Mouse (Mus musculus): Measurements from ENCODE around the gene Zdhhc8. TPM values are rescaled to one million over a fixed set of nuclear protein-coding genes. Genes with fewer than 3 reads are reported as not detected.

The Zdhhc8 gene
- polyA plus RNA-seq, 1 experiment from 2014 or later, result 1.6 TPM

- WGBS (ENCODE audit: insufficient replicate concordance), result under 1% methylated on average over 33 of the region's 33 CpGs
- Histone ChIP-seq H3K36me3 (replicated peaks; ENCODE audit: insufficient read depth, low read length) (peaks cover 56% of the 10 kb centered on the region), H3K27me3 (ENCODE audit: insufficient read depth, low read length) (no peaks in the 10 kb centered on the region), H3K4me1 (ENCODE audit: insufficient read depth) (peaks cover 27% of the 10 kb centered on the region), H3K9ac (replicated peaks) (peak overlapping the region; percentile 83), H3K27ac (ENCODE audit: low read depth) (peak overlapping the region; percentile 92), H3K9me3 (ENCODE audit: low read length) (no peaks in the 10 kb centered on the region), H3K4me2 (ENCODE audit: low read depth, low read length) (peak overlapping the region; percentile 83), H3K4me3 (ENCODE audit: low read depth, low read length) (peak overlapping the region; percentile 83)
- TF ChIP-seq CTCF (IDR thresholded peaks at IDR 0.05; ENCODE audit: low read depth), result no peak
- ATAC-seq (no peak), DNase-seq (peak; percentile 59)
These were observed 12.8 kb upstream of the Zdhhc8 start for GRCm38 (mm10) chr16:18247521-18248399.

- no peaks in the 10 kb centered on the region for H3K9me3 ChIP-seq (ENCODE audit: low read length)
- no peak for ATAC-seq
These were observed 6.6 kb upstream of the Zdhhc8 start for GRCm38 (mm10) chr16:18241581-18241980.

GRCm38 (mm10) chr16:18236676-18237501, 2.0 kb upstream of the Zdhhc8 start:
- 75% methylated on average over 7 of the region's 7 CpGs for WGBS (ENCODE audit: insufficient replicate concordance)
- H3K4me3 ChIP-seq (ENCODE audit: low read depth, low read length), result no peak overlapping the region
- peaks cover 6% of the 10 kb centered on the region for H3K4me1 ChIP-seq (ENCODE audit: insufficient read depth)
- no peaks in the 10 kb centered on the region for H3K27me3 ChIP-seq (ENCODE audit: insufficient read depth, low read length)
- H3K36me3 ChIP-seq (replicated peaks; ENCODE audit: insufficient read depth, low read length), result peaks cover 29% of the 10 kb centered on the region
- no peak overlapping the region for H3K9ac ChIP-seq (replicated peaks)
- TF ChIP-seq EP300 (IDR thresholded peaks at IDR 0.05; ENCODE audit: low read depth) (no peak), CTCF (IDR thresholded peaks at IDR 0.05; ENCODE audit: low read depth) (no peak)
- DNase-seq (no peak), ATAC-seq (no peak)
- no peak overlapping the region for H3K27ac ChIP-seq (ENCODE audit: low read depth)
- no peak overlapping the region for H3K4me2 ChIP-seq (ENCODE audit: low read depth, low read length)
- no peaks in the 10 kb centered on the region for H3K9me3 ChIP-seq (ENCODE audit: low read length)

More at GRCm38 (mm10) chr16:18241581-18241980, 6.6 kb upstream of the Zdhhc8 start:
- DNase-seq, result peak; percentile 11
- H3K36me3 ChIP-seq (replicated peaks; ENCODE audit: insufficient read depth, low read length), result peaks cover 71% of the 10 kb centered on the region
- no peak overlapping the region for H3K4me2 ChIP-seq (ENCODE audit: low read depth, low read length)
- H3K9ac ChIP-seq (replicated peaks), result no peak overlapping the region; the same call in 1 of the 2 replicates
- no peaks in the 10 kb centered on the region; the same call in 1 of the 2 replicates for H3K4me1 ChIP-seq (ENCODE audit: insufficient read depth)
- no peaks in the 10 kb centered on the region for H3K27me3 ChIP-seq (ENCODE audit: insufficient read depth, low read length)
- WGBS (ENCODE audit: insufficient replicate concordance), result 91% methylated on average over 10 of the region's 10 CpGs
- TF ChIP-seq EP300 (IDR thresholded peaks at IDR 0.05; ENCODE audit: low read depth) (no peak), CTCF (IDR thresholded peaks at IDR 0.05; ENCODE audit: low read depth) (no peak)
- H3K4me3 ChIP-seq (ENCODE audit: low read depth, low read length), result no peak overlapping the region
- H3K27ac ChIP-seq (ENCODE audit: low read depth), result no peak overlapping the region

GRCm38 (mm10) chr16:18235389-18236065, 591 bp upstream of the Zdhhc8 start:
- Histone ChIP-seq H3K4me2 (ENCODE audit: low read depth, low read length) (peak overlapping the region; percentile 74), H3K4me3 (ENCODE audit: low read depth, low read length) (peak overlapping the region; percentile 66), H3K9me3 (ENCODE audit: low read length) (no peaks in the 10 kb centered on the region), H3K27me3 (ENCODE audit: insufficient read depth, low read length) (no peaks in the 10 kb centered on the region), H3K9ac (replicated peaks) (peak overlapping the region; percentile 72), H3K4me1 (ENCODE audit: insufficient read depth) (peaks cover 6% of the 10 kb centered on the region), H3K36me3 (replicated peaks; ENCODE audit: insufficient read depth, low read length) (peaks cover 16% of the 10 kb centered on the region), H3K27ac (ENCODE audit: low read depth) (peak overlapping the region; percentile 69)
- no peak for DNase-seq
- ATAC-seq, result peak; percentile 46
- no peak for TF ChIP-seq EP300 (IDR thresholded peaks at IDR 0.05; ENCODE audit: low read depth)
- TF ChIP-seq CTCF (IDR thresholded peaks at IDR 0.05; ENCODE audit: low read depth), result no peak
- 9% methylated on average over 19 of the region's 19 CpGs for WGBS (ENCODE audit: insufficient replicate concordance)

GRCm38 (mm10) chr16:18233919-18234670, 841 bp downstream of the Zdhhc8 start:
- peaks cover 6% of the 10 kb centered on the region for H3K36me3 ChIP-seq (replicated peaks; ENCODE audit: insufficient read depth, low read length)
- 19% methylated on average over 13 of the region's 13 CpGs for WGBS (ENCODE audit: insufficient replicate concordance)
- ATAC-seq, result 0 out of 2 replicates have a peak, but pooled peaks have one; percentile 1
- TF ChIP-seq EP300 (IDR thresholded peaks at IDR 0.05; ENCODE audit: low read depth), result no peak
- DNase-seq, result no peak
- no peaks in the 10 kb centered on the region for H3K9me3 ChIP-seq (ENCODE audit: low read length)
- H3K4me2 ChIP-seq (ENCODE audit: low read depth, low read length), result peak overlapping the region; percentile 74
- 0 out of 2 replicates have a peak overlapping the region, but pooled peaks have one; percentile 69 for H3K27ac ChIP-seq (ENCODE audit: low read depth)
- H3K27me3 ChIP-seq (ENCODE audit: insufficient read depth, low read length), result no peaks in the 10 kb centered on the region
- H3K9ac ChIP-seq (replicated peaks), result peak overlapping the region; percentile 72
- H3K4me3 ChIP-seq (ENCODE audit: low read depth, low read length), result peak overlapping the region; percentile 66
- H3K4me1 ChIP-seq (ENCODE audit: insufficient read depth), result peaks cover 17% of the 10 kb centered on the region
